Mouse (Mus musculus) gastrocnemius, adult 8-10 months (tissue): ENCODE measurements at regions not wholly inside any gene's neighbourhood (a gene's known extent, or its start where the extent isn't known, plus 50 kb on each side); places are given as distances from the start of the nearest gene placed in this dataset.

Source experiments
- DNase-seq, 2 experiments: peaks; one replicate each; pipeline ENCODE4 v3.0.0; 2022; ENCODE audit warnings: low spot score in 2 of 2

- no peak for DNase-seq
Observed at GRCm38 (mm10) chr1:185519811-185520210, 65.2 kb downstream of the Slc30a10 start.

- DNase-seq: no peak
Observed at GRCm38 (mm10) chr1:185524020-185524419, 69.4 kb downstream of the Slc30a10 start.

- DNase-seq: no peak
Observed at GRCm38 (mm10) chr1:185533471-185533870, 78.8 kb downstream of the Slc30a10 start.

GRCm38 (mm10) chr1:185534129-185534528, 79.5 kb downstream of the Slc30a10 start:
- DNase-seq: no peak

GRCm38 (mm10) chr1:185535321-185535720, 80.7 kb downstream of the Slc30a10 start:
- DNase-seq: peak in 1 of 2 experiments; percentile 20

GRCm38 (mm10) chr1:185537236-185537635, 82.6 kb downstream of the Slc30a10 start:
- no peak for DNase-seq

GRCm38 (mm10) chr1:185539458-185539857, 84.8 kb downstream of the Slc30a10 start:
- no peak for DNase-seq

- no peak for DNase-seq
Observed at GRCm38 (mm10) chr1:185546346-185546745, 91.7 kb downstream of the Slc30a10 start.

GRCm38 (mm10) chr1:185572761-185573530, 118.3 kb downstream of the Slc30a10 start:
- DNase-seq: no peak

GRCm38 (mm10) chr1:185574978-185575377, 120.3 kb downstream of the Slc30a10 start:
- DNase-seq: no peak

- no peak for DNase-seq
Observed at GRCm38 (mm10) chr1:185579824-185580223, 125.2 kb downstream of the Slc30a10 start.

GRCm38 (mm10) chr1:185585191-185585870, 130.7 kb downstream of the Slc30a10 start:
- DNase-seq: no peak

- DNase-seq: peak; percentile 19 to 60
Observed at GRCm38 (mm10) chr1:185587671-185588347, 133.2 kb downstream of the Slc30a10 start.

- no peak for DNase-seq
Observed at GRCm38 (mm10) chr1:185588348-185588719, 133.7 kb downstream of the Slc30a10 start.

- DNase-seq: no peak
Observed at GRCm38 (mm10) chr1:185596815-185597214, 142.2 kb downstream of the Slc30a10 start.

GRCm38 (mm10) chr1:185598514-185598913, 143.9 kb downstream of the Slc30a10 start:
- no peak for DNase-seq

GRCm38 (mm10) chr1:185601166-185601565, 146.5 kb downstream of the Slc30a10 start:
- DNase-seq: no peak

GRCm38 (mm10) chr1:185605996-185606395, 151.3 kb downstream of the Slc30a10 start:
- no peak for DNase-seq

- DNase-seq: no peak
Observed at GRCm38 (mm10) chr1:185607611-185608010, 153.0 kb downstream of the Slc30a10 start.

GRCm38 (mm10) chr1:185608440-185608839, 153.8 kb downstream of the Slc30a10 start:
- DNase-seq: no peak

- no peak for DNase-seq
Observed at GRCm38 (mm10) chr1:185610586-185610985, 155.9 kb downstream of the Slc30a10 start.

- DNase-seq: no peak
Observed at GRCm38 (mm10) chr1:185615819-185616429, 161.3 kb downstream of the Slc30a10 start.
